Comparison of ENCODE assay signal across 21 mouse cellular contexts in the genomic region with DNA sequence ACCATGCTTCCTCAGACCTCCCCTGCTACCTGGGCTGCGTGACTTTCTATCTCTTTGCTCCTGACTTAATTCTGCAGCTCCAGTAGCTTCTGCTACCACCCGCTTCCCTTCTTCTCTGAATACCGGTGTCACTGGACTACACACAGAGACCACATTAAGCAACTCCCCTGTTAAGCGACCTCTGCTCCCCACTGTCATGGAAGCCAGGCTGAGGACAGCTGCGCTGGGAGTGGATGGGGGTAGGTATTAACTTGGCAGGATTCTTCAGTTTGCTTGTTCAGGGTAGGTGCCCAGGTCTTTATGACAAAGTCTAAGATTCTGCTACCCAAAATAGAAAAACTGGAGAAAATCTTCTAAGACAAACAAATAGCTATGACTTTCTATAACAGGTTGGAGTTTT.
DNase-seq lines count a peak whose midpoint lies in the region; ATAC-seq and TF ChIP-seq lines count a peak whose summit lies in the region.
"Had no signal": no experiment of that assay in that cellular context is flagged by ENCODE, and none has a peak within 500 bp of the region (broad histone marks: within the 10 kb centered on the region; RNA-seq: fewer than 3 reads in every experiment).

No protein-coding gene starts in this region.

- H3K36me3 ChIP-seq in liver, adult 2 months (ENCODE audit: control insufficient read depth, insufficient read depth, low read length), result no peaks in the 10 kb centered on the region
- no peaks in the 10 kb centered on the region for H3K36me3 ChIP-seq in liver, postnatal 0 days (replicated peaks; ENCODE audit: insufficient read depth, low read length)
- no peaks in the 10 kb centered on the region for H3K36me3 ChIP-seq in liver, embryonic 12.5 days
- no peaks in the 10 kb centered on the region for H3K36me3 ChIP-seq in embryonic facial prominence, embryonic 10.5 days (replicated peaks)
- H3K36me3 ChIP-seq: G1E had no signal

- H3K9me3 ChIP-seq in liver, postnatal 0 days (ENCODE audit: low read length), result no peaks in the 10 kb centered on the region
- no peaks in the 10 kb centered on the region for H3K9me3 ChIP-seq in liver, embryonic 12.5 days (replicated peaks)
- no peaks in the 10 kb centered on the region for H3K9me3 ChIP-seq in embryonic facial prominence, embryonic 10.5 days
- H3K9me3 ChIP-seq: G1E had no signal

- no peak overlapping the region for H3K4me3 ChIP-seq in liver, adult 2 months (ENCODE audit: insufficient read depth, low read depth, low read length)
- H3K4me3 ChIP-seq in liver, postnatal 0 days (ENCODE audit: low read depth, low read length), result no peak overlapping the region
- H3K4me3 ChIP-seq in liver, embryonic 12.5 days, result no peak overlapping the region
- H3K4me3 ChIP-seq in embryonic facial prominence, embryonic 10.5 days, result no peak overlapping the region

- no peak overlapping the region for H3K9ac ChIP-seq in liver, adult 2 months (ENCODE audit: low read depth, low read length)
- no peak overlapping the region for H3K9ac ChIP-seq in liver, postnatal 0 days (replicated peaks)
- H3K9ac ChIP-seq in liver, embryonic 12.5 days, result no peak overlapping the region

- DNase-seq in liver, adult 2 months (ENCODE audit: extremely low read depth, low read depth, low spot score), result peak; percentile 92
- DNase-seq in liver, result no peak
- no peak for DNase-seq in liver, postnatal 0 days
- DNase-seq in embryonic facial prominence, embryonic 10.5 days (ENCODE audit: low spot score), result no peak
- DNase-seq: adrenal gland, adult 2 months; adrenal gland, adult 8-10 months; adrenal gland, postnatal 10 days; adrenal gland, postnatal 14 days; adrenal gland, postnatal 25 days; adrenal gland, postnatal 36 days; B cell, adult 2 months; cerebellum, adult 11 months; cerebellum, adult 11-12 months; cerebellum, adult 18-20 months had no signal

- 22% methylated on average over 5 of the region's 5 CpGs for WGBS in liver, adult 2 months
- WGBS in liver, postnatal 0 days (ENCODE audit: insufficient replicate concordance), result 61% methylated on average over 5 of the region's 5 CpGs
- 50% methylated on average over 5 of the region's 5 CpGs for WGBS in liver, embryonic 12.5 days (ENCODE audit: insufficient replicate concordance)
- 76% methylated on average over 5 of the region's 5 CpGs for WGBS in embryonic facial prominence, embryonic 10.5 days

- no peaks in the 10 kb centered on the region for H3K27me3 ChIP-seq in liver, adult 2 months (ENCODE audit: control insufficient read depth, insufficient read depth, low read length)
- no peaks in the 10 kb centered on the region for H3K27me3 ChIP-seq in liver, postnatal 0 days (ENCODE audit: insufficient read depth, low read length)
- no peaks in the 10 kb centered on the region for H3K27me3 ChIP-seq in liver, embryonic 12.5 days (replicated peaks)
- H3K27me3 ChIP-seq in embryonic facial prominence, embryonic 10.5 days (replicated peaks; ENCODE audit: low read depth, poor library complexity, severe bottlenecking), result no peaks in the 10 kb centered on the region
- H3K27me3 ChIP-seq: CH12.LX, Patski had no signal

- peak overlapping the region; percentile 83 for H3K27ac ChIP-seq in liver, adult 2 months (replicated peaks; ENCODE audit: insufficient read depth, low read depth, low read length)
- H3K27ac ChIP-seq in liver, postnatal 0 days (ENCODE audit: low read depth), result no peak overlapping the region
- H3K27ac ChIP-seq in liver, embryonic 12.5 days, result no peak overlapping the region
- H3K27ac ChIP-seq in embryonic facial prominence, embryonic 10.5 days (replicated peaks), result 0 out of 2 replicates have a peak overlapping the region, but pooled peaks have one; percentile 30

- no peak for TF ChIP-seq CTCF in liver, adult 2 months (IDR thresholded peaks at IDR 0.05; ENCODE audit: low read depth, low read length)
- TF ChIP-seq CTCF in liver, postnatal 0 days (IDR thresholded peaks at IDR 0.05; ENCODE audit: low read depth), result no peak

- no peaks in the 10 kb centered on the region for H3K79me2 ChIP-seq in liver, adult 2 months (ENCODE audit: control insufficient read depth, insufficient read depth, low read length)

- peaks cover 7% of the 10 kb centered on the region for H3K4me1 ChIP-seq in liver, adult 2 months (ENCODE audit: control insufficient read depth, insufficient read depth, low read length)
- no peaks in the 10 kb centered on the region; the same call in 1 of the 2 replicates for H3K4me1 ChIP-seq in liver, postnatal 0 days (ENCODE audit: insufficient read depth)
- no peaks in the 10 kb centered on the region for H3K4me1 ChIP-seq in liver, embryonic 12.5 days
- 0 out of 2 replicates have a peak, but pooled peaks cover 9% of the 10 kb centered on the region for H3K4me1 ChIP-seq in embryonic facial prominence, embryonic 10.5 days

- TF ChIP-seq POLR2A in liver, adult 2 months (IDR thresholded peaks at IDR 0.05; ENCODE audit: extremely low read depth, insufficient read depth, low read length), result no peak

- H3K4me2 ChIP-seq in liver, postnatal 0 days (ENCODE audit: low read depth, low read length), result no peak overlapping the region
- H3K4me2 ChIP-seq in liver, embryonic 12.5 days, result no peak overlapping the region

- ATAC-seq in liver, postnatal 0 days, result peak; percentile 58; the same call in 1 of the 2 replicates
- ATAC-seq in liver, embryonic 12.5 days, result no peak
- ATAC-seq in megakaryocyte-erythroid progenitor cell, adult 5-6 weeks (replicated peaks; ENCODE audit: low FRiP score, low TSS enrichment, poor library complexity, severe bottlenecking), result no peak
- ATAC-seq: activated CD4-positive, CD25-positive, alpha-beta regulatory T cell, adult 4 months; CD4-positive, CD25-positive, alpha-beta regulatory T cell, adult 4 months; Patski had no signal

- no peak for TF ChIP-seq EP300 in liver, postnatal 0 days (IDR thresholded peaks at IDR 0.05; ENCODE audit: low read depth)

Comparison
In these comparisons a context has a peak if more than half of its experiments do, and no peak if none do; other contexts are left out.
1. H3K27ac ChIP-seq: peak in liver, adult 2 months (single experiment) and embryonic facial prominence, embryonic 10.5 days (single experiment); none in liver, postnatal 0 days (single experiment) and liver, embryonic 12.5 days (single experiment).